Mouse (Mus musculus): ENCODE measurements around the gene Dhodh.

Gene Dhodh

GRCm38 (mm10) chr8:109608271-109609152 is at the start of gene Dhodh:
Gene Dhodh, minus strand, starts transcription at chr8:109608673.
- DNase-seq (ENCODE audit: low spot score) = peak; percentile 97

GRCm38 (mm10) chr8:109656860-109657259 is 48.4 kb upstream of the Dhodh start:
- no peak for DNase-seq (ENCODE audit: low spot score)

- DNase-seq (ENCODE audit: low spot score) = no peak
Observed at GRCm38 (mm10) chr8:109650801-109651200, 42.3 kb upstream of the Dhodh start.

DNA sequence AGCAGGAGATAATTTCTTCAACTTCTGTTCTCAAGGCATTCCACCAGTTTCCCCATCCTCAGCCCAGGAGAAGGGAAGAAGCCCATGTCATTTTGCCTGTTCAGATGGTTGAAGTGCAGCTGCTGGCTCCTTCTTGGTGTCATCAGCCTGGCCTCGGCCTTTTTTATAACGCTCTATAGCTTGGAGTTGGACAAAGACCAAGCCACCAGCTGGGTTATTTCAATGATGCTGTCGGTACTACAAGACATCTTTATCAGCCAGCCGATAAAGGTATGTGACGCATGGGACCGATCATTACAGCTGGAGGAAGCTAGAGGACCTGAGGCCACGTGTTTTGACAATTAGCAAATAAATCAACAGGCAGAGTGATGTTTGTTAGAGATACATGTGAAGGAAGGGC is 40.0 kb upstream of the Dhodh start:
- DNase-seq (ENCODE audit: low spot score) = no peak

GRCm38 (mm10) chr8:109647331-109647730 is 38.9 kb upstream of the Dhodh start:
- no peak for DNase-seq (ENCODE audit: low spot score)

- DNase-seq (ENCODE audit: low spot score) = no peak
Observed at GRCm38 (mm10) chr8:109641236-109641635, 32.8 kb upstream of the Dhodh start.

DNA sequence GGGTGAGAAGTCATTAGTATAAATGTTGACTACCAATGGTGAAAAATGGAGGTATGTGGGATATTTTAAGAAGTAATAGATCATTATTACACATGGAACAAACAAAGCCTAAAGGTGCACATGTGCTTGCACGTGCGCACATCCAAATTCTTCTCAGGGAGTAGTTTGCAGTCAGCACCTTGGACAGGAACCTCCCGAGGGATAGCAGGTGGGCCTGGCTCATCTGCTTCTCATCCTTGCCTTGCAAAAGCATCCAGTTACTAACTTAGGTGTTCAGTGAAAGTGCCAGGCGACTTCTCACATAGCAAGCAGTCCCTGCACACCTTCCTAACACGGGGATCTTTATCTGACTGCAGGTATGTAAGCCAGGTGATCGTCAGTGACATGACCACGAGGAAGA is 31.9 kb upstream of the Dhodh start:
- no peak for DNase-seq (ENCODE audit: low spot score)

GRCm38 (mm10) chr8:109638851-109639250 is 30.4 kb upstream of the Dhodh start:
- DNase-seq (ENCODE audit: low spot score) = peak; percentile 70

GRCm38 (mm10) chr8:109635146-109635545 is 26.7 kb upstream of the Dhodh start:
- no peak for DNase-seq (ENCODE audit: low spot score)

GRCm38 (mm10) chr8:109632498-109632897 is 24.0 kb upstream of the Dhodh start:
- DNase-seq (ENCODE audit: low spot score) = no peak

DNA sequence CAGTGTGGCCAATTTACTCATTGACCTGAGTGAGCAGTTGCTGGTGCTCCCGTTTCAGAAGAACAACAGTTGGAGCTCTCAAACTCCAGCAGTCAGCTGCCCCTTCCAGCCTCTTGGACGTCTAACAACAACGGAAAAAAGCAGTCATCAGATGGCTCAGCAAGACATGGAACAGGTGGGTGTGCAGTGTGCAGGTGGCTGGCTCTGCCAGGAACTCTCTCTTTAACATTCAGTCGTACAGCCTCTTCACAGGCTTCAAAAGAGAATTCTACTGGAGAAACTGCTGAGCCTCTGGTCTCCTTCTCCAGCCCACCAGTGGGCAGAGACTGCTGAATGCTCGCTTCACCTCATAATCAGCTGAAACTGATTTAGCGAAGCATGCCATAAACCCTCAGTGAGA is 20.2 kb upstream of the Dhodh start:
- DNase-seq (ENCODE audit: low spot score) = no peak

GRCm38 (mm10) chr8:109615569-109615968 is 7.1 kb upstream of the Dhodh start:
- DNase-seq (ENCODE audit: low spot score) = no peak

GRCm38 (mm10) chr8:109614243-109615210 is 6.1 kb upstream of the Dhodh start, which contains the start of gene Pkd1l3:
Gene Pkd1l3, plus strand, starts transcription at chr8:109614517.
- no peak for DNase-seq (ENCODE audit: low spot score)

DNA sequence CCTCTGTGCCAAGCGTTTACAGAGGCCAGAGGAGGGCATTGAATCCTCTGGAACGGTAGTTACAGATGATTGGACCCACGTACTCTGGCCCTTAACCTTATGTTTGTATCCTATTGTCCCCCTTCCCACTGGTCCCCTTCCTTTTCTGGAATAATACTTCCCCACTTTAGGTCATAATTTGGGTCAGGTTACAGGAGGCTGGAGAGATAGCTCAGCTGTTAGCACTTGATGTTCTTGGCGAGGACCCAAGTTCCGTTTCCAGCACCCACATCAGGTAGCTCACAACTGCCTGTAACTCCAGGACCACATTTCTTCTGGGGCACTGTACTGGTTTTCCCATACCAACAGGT is 655 bp upstream of the Dhodh start:
- peak; percentile 59 for DNase-seq (ENCODE audit: low spot score)

DNA sequence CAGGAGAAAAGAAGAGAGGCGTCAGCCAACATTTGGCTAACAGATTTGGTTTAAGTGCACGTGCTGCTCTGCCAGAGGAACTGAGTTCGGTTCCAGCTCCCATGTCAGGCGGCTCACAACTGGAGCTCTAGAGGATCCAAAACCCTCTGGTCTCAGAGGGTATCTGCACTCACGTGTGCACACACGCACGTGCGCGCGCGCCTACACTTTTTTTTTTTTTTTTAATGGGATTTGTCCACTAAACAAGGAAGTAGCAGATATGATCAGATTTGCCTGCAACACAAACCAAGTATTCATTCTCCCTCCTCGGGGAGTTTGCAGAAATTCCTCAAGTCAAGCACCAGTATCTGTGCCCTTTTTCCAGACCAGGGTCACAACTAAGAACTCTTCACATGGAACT is 823 bp downstream of the Dhodh start:
- DNase-seq (ENCODE audit: low spot score) = no peak

GRCm38 (mm10) chr8:109606725-109607124 is 1.7 kb downstream of the Dhodh start:
- no peak for DNase-seq (ENCODE audit: low spot score)

DNA sequence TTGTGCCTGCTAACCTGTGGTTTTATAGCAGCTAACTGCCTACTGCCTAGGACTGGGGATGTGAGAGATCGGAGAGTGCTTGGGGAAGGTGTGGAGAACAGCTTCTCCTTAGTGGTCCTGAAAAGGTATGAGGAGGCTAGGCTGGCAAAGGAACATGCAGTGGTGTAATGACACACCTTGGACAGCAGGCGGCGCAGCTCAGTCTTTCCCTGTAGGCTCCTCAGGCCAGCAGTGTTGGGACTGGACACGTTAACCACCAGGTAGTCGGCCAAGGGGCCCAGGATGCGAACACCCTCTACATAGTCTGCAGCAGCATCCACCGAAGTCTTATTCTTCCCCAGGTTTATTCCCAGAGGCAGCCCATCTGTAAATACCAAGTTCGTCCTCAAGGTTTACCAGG is 12.6 kb downstream of the Dhodh start:
- peak; percentile 55 for DNase-seq (ENCODE audit: low spot score)

- peak; percentile 74 for DNase-seq (ENCODE audit: low spot score)
Observed at GRCm38 (mm10) chr8:109593117-109593788, 15.2 kb downstream of the Dhodh start.

- peak; percentile 58 for DNase-seq (ENCODE audit: low spot score)
Observed at GRCm38 (mm10) chr8:109592164-109592563, 16.3 kb downstream of the Dhodh start.

DNA sequence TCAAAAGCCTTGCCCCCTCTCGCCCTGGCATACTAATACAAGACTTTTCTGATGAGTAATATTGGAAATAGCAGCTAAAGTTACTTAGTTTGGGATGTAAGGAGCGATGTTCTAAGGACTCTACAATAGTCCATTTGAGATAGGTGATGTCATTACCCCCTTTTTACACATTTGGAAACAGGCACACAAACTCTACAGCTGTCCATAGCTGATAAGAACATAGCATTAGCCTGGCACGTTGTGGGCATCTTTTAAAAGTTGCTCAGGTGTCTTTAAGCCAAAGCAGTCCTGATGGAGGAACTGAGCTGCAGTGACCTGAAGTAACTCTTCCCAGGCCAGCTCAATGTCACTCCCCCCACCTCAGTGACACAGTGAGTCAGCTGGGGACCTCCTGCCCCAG is 17.1 kb downstream of the Dhodh start:
- DNase-seq (ENCODE audit: low spot score) = no peak

DNA sequence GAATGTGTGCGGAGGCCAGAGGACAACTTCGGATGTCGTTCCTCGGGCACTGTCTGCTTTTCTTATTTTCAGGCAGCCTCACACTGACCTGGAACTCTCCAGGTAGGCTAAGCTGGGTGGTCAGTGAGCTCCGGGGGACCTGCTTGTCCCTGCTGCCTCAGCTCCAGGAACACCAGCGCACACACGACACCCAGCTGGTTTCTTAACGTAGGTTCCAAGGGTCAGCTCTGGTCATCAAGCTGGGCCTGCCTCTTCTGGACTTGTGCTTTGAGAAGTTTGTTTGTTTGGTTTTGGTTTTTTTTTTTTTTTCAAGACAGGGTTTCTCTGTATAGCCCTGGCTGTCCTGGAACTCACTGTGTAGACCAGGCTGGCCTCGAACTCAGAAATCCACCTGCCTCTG is 17.6 kb downstream of the Dhodh start:
- no peak for DNase-seq (ENCODE audit: low spot score)

GRCm38 (mm10) chr8:109586972-109587504 is 21.4 kb downstream of the Dhodh start:
- DNase-seq (ENCODE audit: low spot score) = no peak

Measured in MN1 (cell line).